Mouse (Mus musculus) spleen, adult 2 months (tissue): Measurements from ENCODE around the gene Gm20388.

Experiments used
- CTCF ChIP-seq: fragments of 200-500 bp; IDR thresholded peaks from 2 replicates; pipeline ENCODE4 v1.5.1; 2011; ENCODE audit warnings: mild to moderate bottlenecking, inconsistent platforms; ENCODE audit not compliant: insufficient read depth, insufficient read length, insufficient replicate concordance; ENCODE audit errors: extremely low read depth
- POLR2A ChIP-seq: fragments of 200-500 bp; IDR thresholded peaks from 2 replicates; pipeline ENCODE4 v1.6.1; 2011; ENCODE audit warnings: low read depth, low read length, inconsistent platforms

DNA sequence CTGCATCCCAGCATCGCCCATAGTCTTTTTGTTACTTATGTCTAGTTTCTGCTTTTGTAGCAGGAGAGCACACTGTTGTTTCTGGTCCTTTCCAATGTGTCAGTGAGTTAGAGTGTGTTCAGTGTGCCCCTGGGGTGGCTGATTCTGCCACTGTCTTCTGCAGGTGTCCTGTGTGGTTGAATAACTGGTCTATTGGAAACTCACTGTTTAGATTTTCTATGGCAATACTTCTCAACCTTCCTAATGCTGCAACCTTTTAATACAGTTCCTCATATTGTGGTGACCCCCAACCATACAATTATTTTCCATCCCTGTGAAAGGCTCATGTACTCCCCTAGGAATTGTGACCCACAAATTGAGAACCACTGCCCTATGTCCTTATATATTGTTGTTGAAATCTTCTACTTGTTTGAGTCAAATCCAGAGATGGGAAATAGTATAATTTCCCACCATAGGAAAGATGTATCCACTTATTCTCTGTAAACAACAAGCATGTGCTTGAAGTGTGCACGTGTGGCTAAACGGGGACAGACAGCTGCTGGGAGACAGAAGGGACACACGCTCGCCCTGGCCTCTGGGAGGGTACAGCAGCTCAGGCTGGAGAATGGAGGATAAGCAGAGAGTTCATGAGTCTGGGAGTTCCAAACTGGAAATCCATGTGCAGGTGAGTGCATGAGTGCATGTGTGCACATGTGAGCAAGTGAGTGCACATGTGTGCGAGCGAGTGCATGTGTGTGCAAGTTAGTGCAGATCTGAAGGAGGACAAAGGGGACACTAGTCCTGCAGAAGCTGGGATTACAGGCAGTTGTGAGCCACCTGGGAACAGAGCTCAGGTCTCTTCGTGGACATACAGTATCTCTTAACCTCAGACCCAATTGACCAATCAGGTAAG, 1931.7 kb downstream of the Gm20388 start:
- TF ChIP-seq CTCF = no peak
- TF ChIP-seq POLR2A = no peak
